Mouse (Mus musculus): ENCODE results near the gene Nt5c1a.

The Nt5c1a gene

DNA sequence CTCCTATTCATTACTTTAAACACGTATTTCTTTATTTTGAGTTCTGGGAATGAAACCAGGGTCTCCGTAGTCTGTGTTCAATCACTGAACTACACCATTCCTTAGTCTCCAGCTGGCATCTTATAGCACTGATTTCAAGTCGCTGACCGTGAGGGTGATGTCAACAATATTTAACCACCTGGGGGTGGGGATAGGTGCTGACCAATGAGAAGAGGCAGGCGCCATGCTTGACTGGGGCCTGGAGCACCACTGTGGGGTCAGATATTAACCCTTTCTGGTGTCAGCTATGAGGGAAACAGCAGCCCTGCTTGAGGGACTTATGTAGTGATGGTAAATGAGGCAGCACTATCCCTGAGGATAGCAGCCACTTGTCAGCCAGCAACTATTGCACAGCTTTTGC, 10.1 kb downstream of the Nt5c1a start:
- no peak for DNase-seq (ENCODE audit: low spot score in 2 of 2)

DNA sequence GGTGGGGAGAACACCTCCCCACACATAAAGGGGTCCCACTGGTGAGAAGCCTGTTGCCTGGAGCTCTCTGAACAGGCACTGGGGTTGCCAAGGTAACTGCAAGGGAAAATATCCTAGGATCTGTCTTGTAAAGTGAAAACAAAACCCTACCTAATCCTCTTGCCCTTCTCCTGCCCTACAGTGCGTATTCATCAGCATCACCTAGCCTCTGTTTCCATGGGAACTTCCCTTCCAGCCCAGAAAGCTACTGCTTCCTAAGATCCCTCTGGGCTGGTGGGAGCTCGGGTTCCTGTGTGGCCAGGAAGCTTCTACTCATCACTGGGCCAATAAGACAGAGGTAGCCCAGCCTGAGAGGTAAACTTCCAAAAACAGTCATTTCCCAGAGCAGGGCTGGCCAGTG, 11.0 kb downstream of the Nt5c1a start:
- DNase-seq (ENCODE audit: low spot score in 2 of 2), result no peak

DNA sequence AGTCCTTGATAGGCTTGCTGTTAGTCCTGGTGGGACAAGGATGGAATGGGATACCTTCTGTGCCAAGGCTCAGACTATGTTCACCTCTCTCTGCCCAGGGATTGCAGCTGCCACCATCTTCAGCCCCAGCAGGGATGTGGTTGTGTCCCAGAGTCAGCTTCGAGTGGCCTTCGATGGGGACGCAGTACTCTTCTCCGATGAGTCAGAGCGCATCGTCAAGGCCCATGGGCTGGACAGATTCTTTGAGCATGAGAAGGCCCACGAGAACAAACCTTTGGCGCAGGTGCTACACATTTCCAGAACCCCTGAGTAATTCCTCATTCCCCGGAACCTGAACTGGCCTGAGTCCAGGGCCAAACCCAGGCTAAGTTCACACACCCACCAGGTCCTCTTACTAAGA, 12.7 kb downstream of the Nt5c1a start:
- no peak for DNase-seq (ENCODE audit: low spot score in 2 of 2)

DNA sequence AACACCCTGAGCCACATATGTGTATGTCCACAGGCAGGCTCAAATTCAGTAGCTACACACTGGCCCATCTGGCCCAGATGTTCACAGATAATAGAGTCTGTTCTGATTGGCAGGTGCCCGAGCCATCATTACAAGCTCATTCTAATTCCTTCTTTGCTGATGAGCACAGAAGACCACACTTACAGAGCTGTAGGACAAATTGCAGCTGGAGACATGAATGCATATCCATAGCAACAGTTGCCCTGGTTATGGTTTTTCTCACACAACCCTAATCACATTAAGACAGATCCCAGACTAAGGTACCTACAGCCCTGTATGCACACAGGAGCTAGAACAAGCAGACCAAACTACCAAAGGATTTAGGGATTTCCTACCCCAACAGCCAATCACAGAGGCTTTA, 14.1 kb downstream of the Nt5c1a start:
- DNase-seq (ENCODE audit: low spot score in 2 of 2), result no peak

DNA sequence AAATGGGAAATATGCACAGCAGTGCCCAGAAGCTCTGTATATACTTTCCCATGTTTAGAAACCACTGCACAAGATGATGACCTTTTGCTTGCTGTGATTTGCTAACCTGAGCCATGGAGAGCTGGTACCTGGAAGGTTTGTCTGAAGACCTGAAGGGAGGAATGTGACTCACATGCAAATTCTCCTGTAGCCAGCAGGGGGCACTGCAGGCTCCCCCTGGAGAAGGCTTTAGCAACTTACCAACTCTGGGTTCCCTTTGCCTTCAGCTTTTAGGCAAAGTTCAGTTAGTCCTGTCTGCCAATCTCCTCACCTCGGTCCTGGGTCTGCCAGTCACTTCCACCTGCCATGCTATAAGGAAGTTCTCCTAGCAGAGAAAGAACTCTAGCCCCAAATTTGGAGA, 15.5 kb downstream of the Nt5c1a start:
- no peak for DNase-seq (ENCODE audit: low spot score in 2 of 2)

DNA sequence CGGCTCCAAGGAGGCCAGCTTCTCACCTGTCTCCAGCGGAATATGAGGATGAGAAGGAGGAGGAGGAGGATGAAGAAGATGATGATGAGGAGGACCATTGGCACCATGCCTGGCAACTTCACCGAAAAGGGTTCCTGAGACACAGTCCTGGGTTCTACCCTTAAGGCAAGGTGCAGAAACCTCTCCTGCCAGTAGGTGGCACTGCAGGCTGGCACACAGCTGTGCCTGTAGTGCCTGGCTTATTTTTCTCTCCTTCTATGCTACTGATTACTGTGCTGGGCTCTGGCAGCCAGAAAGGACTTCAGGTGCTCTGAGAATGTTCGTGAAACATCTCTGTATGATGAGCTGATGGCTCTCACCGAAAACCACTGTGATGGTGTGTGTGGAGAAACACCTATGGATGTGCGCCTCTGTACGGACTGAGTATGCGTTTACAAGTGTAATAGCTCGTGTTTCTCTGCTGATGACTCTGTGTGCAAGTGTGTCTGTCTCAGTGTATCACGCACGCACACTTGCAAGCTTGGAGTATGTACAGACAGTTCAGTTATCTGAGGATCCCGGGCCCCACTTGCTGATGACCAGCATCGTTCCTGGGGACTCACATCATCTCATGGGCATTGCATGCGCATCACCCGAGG, 18.5 kb downstream of the Nt5c1a start:
- peak; percentile 20 to 60 for DNase-seq (ENCODE audit: low spot score in 2 of 2)

DNA sequence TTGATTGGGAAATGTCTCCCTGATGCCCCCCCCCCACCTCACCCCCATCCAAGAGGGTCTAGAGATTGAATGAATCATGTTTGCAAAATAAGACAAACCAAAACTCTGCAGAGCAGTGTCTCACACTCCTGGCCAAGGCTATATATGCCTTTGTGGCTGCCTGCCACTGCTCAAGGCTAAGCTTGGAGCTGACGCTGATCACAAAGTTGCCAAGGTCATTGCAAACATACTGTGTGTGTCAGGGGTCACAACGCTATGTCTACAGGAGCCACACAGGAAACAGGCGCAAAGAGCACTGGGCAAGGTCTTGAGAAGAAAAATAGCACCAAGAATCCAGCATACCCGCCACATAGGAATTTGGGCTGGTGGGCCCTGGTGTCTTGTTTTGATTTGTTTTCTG, 19.3 kb downstream of the Nt5c1a start:
- no peak for DNase-seq (ENCODE audit: low spot score in 2 of 2)

DNA sequence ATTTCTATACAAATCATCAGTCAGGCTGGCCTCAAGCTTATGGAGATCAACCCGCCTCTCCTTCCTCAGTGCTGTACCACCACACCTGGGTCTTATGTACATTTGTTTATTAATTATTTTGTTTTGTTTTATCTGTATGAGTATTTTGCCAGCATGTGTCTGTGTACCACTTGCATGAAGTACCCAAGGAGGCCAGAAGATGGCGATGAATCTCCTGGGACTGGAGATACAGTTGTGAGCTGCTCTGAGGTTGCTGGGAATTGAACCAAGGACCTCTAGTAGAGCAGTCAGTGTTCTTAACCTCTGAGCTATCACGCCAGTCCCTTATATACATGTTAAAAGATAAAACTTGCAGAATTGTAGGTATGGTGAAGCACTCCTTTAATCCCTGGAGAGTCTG, 22.0 kb downstream of the Nt5c1a start:
- no peak for DNase-seq (ENCODE audit: low spot score in 2 of 2)

DNA sequence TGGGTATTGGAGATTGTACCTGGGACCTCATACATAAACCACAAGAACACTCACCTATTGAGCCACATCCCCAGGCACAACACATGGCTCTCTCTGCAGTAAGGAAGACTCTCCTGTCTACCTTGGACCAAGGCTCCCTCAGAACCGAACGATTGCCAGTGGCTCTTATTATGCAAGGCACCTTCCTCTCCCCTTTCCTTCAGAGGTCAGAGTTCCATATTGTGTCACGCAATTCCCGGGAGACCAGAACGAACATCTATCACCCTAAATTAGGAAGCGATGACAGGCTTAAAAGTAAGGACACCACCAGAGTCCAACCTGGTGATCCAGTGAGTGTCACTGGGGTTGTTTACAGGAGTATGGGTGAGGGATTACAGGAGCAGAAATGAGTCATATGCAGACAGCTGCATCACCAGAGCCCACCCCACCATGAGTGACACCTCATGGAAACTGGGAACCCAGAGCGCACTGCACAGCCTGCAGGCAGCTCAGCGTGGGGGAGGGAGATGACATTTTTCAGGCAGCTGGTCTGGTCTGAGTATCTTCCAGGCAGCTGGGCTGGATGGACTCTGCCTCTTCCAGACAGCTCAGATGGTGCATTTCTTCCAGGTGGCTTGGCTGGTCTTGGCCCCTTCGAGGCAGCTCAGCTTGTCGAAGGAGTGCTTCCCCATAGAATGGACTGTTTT, 24.6 kb downstream of the Nt5c1a start:
- DNase-seq (ENCODE audit: low spot score in 2 of 2), result no peak

DNA sequence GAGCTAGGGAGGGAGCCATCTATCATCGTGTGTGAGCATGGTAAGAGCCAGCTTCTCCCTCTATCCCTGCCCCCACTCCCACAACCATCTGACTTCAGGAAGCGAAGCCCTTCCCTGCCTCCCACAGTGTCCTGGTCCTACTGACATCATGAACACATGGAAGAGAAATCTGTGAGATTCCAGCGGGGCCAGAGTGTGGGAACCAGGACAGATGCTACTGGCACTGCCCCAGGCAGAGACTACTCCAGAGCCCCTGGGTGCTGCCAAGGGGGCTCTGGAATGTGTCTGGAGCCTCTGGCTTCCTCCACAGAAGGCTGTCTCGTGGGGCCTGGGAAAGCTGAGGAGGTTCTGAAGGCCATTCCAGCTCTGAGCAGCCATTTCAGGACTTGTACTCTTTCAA, 26.4 kb downstream of the Nt5c1a start:
- DNase-seq (ENCODE audit: low spot score in 2 of 2), result no peak

DNA sequence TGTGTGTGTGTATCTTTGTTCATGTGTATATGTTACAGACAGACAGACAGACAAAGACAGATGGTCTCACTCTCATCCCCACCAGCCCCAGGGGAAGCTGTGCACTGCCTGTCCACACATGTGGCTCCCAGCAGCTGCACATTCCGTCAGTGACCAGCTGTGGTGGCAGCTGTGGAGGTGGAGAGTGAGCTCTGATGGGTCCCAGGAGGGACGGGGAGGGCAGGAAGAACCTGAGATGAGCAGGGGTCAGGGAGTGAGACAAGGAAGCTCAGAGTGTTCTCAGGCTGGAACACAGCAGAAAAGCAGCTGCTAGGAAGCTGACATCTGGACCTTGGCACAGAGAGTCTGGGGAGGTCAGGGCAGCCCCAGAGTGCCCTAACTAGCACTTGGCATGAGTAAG, 27.0 kb downstream of the Nt5c1a start:
- DNase-seq (ENCODE audit: low spot score in 2 of 2), result no peak

DNA sequence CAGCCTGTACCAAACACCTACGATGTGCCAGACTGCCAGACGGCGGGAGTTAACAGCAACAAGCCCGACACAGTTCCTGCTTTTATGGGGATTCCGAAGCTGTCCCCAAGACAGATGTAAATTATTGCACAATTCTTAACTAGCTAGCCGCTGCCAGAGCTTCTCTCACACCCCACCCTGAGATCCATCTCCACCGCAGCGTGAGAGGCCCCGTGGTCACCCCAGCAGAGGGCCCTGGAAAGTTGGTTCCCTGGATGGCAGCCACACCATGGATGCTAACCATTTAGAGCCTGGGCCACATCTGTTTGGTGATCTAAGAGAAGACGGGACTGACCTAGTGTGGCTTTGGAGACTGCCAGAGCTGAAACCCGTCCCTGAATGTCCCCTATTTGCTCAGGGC, 27.9 kb downstream of the Nt5c1a start:
- DNase-seq (ENCODE audit: low spot score in 2 of 2), result no peak

DNA sequence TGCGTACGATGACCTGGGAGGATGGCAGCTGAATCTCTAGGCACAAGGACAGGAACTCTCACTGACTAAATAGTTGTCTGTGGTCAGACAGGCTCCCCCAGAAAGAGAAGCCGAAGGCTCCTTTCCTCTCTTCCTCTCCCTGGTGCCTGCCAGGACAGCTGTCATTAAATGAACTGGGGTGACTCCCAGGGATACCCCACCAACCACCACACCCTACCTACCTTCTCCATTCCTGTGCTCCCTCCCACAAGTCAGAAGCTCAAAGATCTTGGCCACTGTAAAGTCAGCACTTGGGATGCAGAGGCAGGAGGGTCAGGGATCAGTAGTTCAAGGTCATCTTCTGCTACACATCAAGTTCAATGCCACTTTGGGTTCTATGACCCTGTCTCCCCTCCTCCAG, 31.5 kb downstream of the Nt5c1a start:
- DNase-seq (ENCODE audit: low spot score in 2 of 2), result no peak

DNA sequence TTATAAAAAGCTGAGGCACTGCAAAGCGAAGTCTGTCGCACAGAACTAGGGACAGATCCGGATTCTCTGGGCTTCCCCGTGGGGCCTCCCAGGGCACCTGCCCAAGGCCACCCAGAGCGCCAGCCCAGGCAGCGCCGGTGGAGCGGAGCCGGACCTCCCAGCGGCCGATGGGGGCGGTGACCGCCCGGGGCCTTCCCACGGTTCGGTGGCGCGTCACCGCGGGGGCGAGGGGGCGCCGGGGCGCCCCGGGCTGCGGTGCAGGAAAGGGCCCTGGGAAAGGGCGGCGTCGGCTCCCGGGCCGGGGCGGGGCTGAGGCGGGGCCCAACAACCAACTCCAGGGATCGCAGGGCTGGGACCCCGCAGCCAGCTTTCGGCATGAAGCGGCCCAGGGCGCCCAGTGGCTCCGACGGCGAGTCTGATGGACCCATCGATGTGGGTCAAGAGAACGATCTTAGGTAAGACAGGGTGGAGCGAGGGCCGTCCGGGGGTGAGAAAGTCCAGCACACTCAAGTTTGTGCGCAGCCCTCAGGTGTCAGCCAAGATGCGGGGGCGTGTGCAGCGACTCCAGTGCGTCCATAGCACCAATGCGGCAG, 32.3 kb downstream of the Nt5c1a start, which contains the start of gene Heyl:
Gene Heyl, plus strand, starts transcription at position 65 of the 593 bp plus-strand sequence.
- DNase-seq (ENCODE audit: low spot score in 2 of 2), result peak in 1 of 2 experiments; percentile 27

DNA sequence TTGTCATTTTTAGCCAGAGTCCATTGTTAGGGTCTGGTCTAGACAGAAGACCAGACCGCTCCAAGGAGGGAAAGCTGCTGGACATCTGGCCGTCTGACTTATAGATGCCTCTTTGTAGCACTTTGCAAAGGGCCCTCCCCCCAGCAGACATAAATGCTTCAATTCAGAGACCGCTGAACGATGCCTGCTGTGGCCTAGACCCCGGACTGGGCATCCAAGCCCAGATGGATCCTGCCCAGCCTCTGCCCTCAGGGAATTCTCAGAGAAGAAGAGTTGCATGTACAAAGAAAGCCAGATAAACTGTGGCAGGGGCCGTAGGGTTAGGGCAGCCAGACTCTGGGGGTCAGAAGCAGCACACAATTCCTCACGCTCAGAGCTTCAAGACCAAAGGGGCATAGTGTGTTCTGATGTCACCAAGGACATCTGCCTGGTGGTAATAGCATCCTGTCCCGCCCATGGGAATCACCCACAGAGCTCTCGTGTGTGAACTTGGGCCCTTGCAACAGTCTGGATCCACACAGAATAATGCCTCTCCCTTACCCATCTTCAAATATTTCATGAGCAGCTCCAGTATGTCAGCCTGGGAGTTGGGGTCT, 34.6 kb downstream of the Nt5c1a start:
- no peak for DNase-seq (ENCODE audit: low spot score in 2 of 2)

DNA sequence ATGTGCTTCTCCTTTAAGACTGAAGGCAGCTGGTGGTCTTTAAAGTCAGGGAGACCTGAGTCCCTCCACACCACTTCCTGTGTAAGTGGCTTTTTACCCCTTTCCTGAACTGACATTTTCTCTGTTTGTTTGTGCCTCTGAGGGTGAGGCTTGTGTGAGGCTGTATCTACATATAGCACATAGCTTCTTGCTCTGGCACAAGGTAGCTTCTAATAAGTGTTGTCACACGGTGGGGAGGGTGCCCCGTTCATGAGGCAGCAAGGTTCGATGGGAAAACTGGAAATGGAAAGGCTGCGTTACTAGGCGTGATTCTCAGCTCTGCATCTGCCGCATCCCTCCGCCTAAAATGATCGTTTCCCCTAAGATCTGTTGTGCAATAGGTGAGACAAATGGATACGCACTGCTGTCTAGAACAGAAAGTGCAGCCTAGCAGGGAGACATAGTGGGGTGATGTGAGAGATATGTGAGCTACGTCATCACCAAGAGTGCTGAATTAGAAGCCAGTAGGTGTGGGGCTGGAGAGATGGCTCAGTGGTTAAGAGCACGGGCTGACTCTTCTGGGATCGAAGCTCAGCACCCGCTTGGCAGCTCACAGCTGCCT, 35.2 kb downstream of the Nt5c1a start:
- no peak for DNase-seq (ENCODE audit: low spot score in 2 of 2)

DNA sequence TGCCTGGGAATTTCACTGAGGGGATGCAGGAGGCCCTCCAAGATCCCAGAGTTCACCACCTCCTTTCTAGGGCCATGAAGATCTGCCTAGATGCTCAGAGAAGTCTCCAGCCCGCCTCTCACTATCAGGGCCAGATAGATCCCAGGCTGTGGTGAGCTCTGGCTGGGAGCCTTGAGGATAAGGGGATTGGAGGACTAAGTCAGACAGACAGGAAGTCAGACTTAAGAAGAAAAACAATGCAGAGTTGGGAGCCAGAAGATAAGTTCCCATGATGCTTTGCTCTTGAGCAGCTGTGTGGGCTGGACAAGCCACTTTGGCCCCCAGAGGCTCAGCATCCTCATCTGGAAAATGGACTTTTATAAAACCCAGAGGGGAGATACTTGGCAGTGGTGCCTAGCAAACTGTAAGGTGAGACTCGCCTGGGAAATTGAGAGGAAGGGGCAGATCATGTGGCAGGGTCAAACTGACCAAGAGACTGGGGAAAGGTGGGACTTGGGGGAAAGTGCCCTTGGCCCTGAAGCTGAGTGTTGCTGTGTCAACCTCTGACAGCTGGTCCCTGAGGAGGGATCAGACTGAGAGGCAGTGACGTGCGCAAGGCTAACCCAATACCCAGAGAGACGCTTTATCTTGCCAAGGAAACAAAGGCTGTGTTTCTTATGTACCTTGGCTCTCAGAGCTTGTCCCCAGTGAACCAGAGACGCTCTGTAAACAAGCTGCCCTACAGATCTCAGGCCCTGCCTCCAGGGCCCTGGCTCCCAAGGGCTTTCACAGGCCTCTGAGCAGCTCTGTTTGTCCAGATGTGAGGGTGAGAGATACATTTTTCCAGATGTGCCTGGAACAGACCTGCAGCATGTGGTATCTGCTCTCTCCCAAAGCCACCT, 36.3 kb downstream of the Nt5c1a start:
- DNase-seq (ENCODE audit: low spot score in 2 of 2), result no peak

DNA sequence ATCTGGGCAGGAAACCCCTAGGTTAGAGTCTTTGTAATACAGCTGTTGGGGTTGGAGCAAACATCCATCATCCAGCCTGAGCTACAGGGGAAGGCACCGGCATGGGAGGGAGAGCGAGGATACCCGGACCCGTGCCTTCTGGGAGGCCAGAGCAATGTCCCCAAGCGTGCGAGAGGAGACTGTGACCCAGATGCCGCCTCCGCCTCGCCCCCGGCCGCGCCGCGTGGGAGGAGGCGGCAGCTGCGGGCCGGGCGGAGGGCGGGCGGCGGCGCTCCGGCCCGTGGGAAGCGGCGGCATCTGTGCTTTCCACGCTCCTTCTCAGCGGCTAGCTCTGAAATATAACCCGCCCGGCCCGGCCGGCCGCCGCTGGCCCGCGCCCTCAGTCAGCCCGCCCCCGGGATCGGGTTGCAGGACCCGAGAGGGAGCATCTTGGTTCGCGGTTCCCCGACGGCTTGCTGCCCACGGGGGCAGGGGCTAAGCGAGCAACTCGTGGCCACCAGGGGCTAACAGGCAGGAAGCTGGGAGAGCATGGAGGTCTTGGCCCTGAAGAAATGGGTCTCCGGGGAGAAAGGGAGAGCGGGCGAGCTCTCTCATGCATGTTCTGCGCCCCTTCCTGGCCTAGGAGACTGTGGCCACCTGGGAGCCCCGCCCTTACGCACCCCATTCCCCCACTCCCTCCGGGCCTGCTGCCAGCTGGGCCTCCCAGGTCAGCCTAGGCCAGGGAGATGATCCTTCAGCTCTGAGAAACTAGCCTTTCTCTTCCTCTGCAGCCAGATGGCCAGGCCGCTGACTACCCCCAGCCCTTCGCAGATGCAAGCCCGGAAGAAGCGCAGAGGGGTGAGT, 38.3 kb downstream of the Nt5c1a start:
- no peak for DNase-seq (ENCODE audit: low spot score in 2 of 2)

DNA sequence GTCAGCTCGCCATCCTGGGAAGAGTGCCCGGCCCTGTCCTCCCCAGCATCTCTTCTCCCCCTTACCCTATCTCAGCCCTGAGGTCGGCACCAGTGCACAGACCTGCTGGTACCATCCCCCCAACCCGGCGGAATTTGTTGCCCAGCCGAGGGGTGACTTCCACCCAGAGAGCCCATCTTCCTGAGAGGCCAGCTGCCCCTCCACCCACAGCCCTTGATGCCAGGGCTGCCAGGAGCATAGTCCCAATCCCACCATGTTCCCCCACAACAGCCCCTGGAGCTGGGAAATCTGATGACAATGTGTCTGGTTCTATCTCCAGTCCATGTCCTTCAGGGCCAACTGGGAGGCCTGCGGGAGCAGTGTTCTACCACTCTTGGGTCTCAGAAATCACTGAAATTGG, 44.9 kb downstream of the Nt5c1a start:
- DNase-seq (ENCODE audit: low spot score in 2 of 2), result no peak

DNA sequence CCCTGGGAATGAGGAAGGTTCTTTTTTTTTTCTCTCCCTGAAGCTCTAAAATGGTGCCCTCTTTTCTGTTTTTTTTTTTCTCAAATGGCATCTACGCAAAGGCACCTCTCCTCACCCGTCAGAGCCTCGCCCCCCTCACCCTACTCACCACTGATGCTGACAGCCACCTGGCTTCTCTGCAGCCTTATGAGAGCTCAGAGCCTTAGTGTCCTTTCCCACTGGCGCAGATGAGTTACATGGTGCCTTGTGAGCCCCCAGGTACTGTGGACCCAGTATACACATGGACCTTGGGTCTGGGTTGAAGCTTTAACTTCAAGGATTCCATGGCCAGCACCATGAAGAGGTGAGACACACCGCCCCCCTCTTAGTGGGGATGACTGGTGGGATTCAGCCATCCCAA, 45.3 kb downstream of the Nt5c1a start:
- DNase-seq (ENCODE audit: low spot score in 2 of 2), result no peak

Measured in urinary bladder, adult 18-20 months (tissue).